Mouse (Mus musculus) central nervous system, embryonic 14 days (tissue): Measurements from ENCODE around the gene Jagn1. TPM values are rescaled to one million over a fixed set of nuclear protein-coding genes. Genes with fewer than 3 reads are reported as not detected.

Source experiments
- polyA plus RNA-seq: library from polyadenylated mRNA; depleted of rRNA; stranded (reverse); fragments of >200 nt; gene quantifications from 2 replicates; pipeline ENCODE4 v1.2.3, GENCODE M21; 2012; rRNA removed

The Jagn1 gene
- polyA plus RNA-seq, result 59.4 and 62.8 TPM in 2 replicates

DNA sequence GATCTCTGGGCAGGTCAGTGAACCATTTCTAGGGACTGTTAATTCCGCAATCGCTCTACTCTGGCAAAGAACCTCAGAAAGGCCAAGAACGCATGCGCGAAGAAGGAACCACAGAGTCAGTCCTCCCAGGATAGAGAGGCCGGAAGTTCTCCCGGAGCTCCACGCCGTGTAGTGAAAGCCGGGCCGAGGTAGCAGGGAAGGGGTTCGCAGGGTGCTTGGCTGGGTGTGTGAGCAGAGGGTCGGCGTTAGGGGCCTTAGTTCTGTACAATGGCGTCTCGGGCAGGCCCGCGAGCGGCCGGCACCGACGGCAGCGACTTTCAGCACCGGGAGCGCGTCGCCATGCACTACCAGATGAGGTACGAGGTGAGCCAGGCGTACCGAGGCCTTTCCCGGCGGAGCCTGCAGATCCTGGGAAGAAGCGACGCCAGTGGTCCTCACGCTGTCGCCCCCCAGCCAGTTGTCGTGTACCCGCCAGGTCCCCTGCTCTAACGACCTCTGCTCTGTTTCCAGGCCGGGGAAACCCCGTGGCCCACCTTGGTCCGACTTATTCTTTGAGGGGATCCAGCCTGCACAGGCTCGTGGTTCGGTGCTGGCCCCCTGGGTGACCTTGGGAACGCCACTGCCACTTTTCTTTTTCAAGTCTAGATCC is at the start of gene Jagn1:
Gene Jagn1 (plus strand): TSS at position 128 of the 649 bp plus-strand sequence.

DNA sequence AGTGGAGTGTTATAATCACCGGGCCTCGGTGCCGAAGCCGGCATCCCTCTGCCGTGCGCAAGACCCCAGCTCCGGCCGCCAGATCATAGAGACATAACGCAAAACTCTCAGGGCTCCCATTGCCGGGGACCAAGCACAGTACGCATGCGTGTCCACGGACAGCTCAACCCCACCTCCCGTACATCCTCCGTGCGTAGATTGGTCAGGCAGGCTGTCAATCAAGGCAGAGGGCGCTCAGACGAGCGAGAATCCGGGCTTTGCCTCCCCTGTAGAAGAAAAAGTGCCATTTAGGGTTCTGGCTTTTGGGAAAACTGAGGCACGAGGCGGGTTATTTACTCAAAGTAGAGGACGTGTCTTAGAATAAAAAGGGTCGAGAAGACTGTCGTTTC is 23.2 kb upstream of the Jagn1 start, which contains the start of gene Rpusd3:
Gene Rpusd3 (minus strand): TSS at position 142 of the 389 bp plus-strand sequence.

DNA sequence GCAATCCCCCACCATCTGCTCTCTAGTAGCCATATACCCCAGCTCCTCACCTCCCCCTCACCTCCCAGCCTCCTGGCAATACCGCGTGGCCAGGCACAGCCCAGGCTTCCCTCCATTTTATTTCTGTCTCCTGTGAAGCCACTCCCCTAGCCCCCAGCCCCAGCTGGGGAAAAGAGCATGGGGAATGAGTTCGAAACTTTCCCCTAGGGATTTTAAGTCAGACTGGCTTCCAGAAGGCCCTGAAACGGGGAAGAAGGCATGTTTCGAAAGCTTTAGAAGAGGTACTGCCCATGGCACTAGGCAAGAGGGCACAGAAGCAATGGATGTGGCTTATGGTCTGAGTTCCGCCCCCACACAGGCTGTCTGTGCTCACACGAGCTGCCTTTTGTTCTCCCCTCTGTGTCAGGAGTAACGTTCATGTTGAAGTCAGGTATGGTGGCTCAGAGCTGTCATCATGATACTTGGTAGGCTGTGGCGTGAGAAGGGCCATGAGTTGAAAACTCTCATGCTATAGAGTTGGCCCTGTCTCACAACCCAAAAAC is 6.6 kb upstream of the Jagn1 start, which contains the start of gene Cidec:
Gene Cidec (minus strand): TSS at position 97 of the 542 bp plus-strand sequence.

DNA sequence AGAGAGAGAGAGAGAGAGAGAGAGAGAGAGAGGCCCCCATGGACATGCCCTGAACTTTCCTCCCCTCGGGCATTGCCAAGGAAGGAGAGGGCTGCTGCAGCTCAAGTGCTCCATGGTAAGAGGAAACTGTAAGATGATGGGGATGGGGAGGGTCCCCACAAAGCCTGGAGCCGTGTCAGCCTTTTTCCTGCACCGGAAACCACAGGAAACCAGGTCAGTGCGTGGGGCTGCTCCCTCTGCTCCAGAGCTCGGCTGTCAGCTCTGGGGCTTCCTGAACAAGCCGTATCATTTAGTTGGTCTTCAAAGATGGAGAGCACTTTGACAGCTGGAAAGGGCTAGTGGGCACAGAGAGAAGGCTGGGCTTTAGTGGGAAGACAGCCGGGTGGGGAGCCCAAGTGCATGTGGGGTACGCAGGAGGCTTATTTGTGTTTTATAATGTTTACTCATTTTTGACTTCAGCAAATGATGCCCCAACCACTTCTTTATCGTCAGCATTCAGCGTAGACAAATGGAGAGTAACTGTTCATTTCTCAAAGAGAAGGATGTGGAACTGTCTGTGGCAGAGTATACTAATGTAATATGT is 15.7 kb downstream of the Jagn1 start, which contains the start of gene Il17re:
Gene Il17re (plus strand): TSS at position 533 of the 583 bp plus-strand sequence.

DNA sequence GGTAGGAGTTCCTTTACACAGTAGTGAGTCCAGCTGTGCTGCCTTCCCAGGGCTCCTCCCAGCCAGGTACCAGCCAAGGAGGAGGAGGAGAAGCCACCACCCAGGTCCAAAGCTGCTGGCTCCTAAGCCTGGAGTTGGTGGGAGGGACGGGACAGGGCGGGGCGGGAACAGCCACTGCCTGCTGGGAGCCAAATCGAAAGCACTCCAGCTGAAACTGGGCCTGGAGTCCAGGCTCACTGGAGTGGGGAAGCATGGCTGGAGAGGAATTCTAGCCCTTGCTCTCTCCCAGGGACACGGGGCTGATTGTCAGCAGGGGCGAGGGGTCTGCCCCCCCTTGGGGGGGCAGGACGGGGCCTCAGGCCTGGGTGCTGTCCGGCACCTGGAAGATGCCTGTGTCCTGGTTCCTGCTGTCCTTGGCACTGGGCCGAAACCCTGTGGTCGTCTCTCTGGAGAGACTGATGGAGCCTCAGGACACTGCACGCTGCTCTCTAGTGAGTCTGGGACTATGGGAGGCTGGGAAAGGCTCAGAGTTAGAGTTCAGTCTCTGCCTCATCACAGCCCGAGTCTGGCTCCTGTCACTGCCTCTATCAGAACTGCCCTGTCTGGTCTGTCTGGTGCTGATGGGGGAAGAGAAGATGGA is 29.0 kb downstream of the Jagn1 start, which contains the start of gene Il17rc:
Gene Il17rc (plus strand): TSS at position 131 of the 640 bp plus-strand sequence.

DNA sequence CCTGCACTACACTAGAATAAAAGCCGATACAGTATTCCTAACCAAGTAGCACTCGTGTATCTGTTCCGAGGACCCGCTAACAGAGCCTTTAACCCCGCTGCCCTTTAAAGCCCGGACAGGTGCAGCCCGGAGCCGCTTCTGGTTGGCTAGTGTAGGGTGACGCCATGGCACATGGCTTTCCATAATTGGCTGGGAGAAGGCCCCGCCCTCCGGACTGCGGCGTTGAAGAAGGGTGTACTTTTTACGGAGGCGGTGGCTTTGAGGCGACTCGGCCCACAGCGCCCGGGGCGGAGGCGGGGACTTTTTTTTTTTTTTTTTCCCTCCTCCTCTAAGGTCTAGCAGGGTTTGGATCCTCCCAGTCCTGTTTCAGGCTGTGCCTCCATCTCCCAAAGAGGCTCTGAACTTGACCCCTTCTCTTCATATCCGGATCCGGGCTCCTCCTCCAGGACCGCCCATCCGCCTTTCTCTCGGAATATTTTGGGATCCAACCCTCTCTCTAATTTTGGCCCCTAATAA is 40.8 kb downstream of the Jagn1 start, which contains the start of gene Creld1:
Gene Creld1 (plus strand): TSS at position 198 of the 516 bp plus-strand sequence.

Other genes with a start within 250 kb of the Jagn1 start
- 53.8 and 59.2 TPM in 2 replicates for gene Lhfpl4, start 247.2 kb upstream of the Jagn1 start, polyA plus RNA-seq
- 36.5 and 39.7 TPM in 2 replicates for gene Mtmr14, start 204.7 kb upstream of the Jagn1 start, polyA plus RNA-seq
- 1.7 and 2.3 TPM in 2 replicates for gene Cpne9, start 160.3 kb upstream of the Jagn1 start, polyA plus RNA-seq
- gene Brpf1, start 135.4 kb upstream of the Jagn1 start, polyA plus RNA-seq, result 38.1 and 40.8 TPM in 2 replicates
- gene Ogg1, start 115.6 kb upstream of the Jagn1 start, polyA plus RNA-seq, result 20.0 and 20.4 TPM in 2 replicates
- 61.3 and 74.0 TPM in 2 replicates for gene Camk1, start 98.6 kb upstream of the Jagn1 start, polyA plus RNA-seq
- 60.1 and 63.2 TPM in 2 replicates for gene Tada3, start 64.7 kb upstream of the Jagn1 start, polyA plus RNA-seq
- 101 and 116 TPM in 2 replicates for gene Arpc4, start 64.5 kb upstream of the Jagn1 start, polyA plus RNA-seq
- gene Ttll3, start 53.3 kb upstream of the Jagn1 start, polyA plus RNA-seq, result 25.0 and 29.2 TPM in 2 replicates
- gene Rpusd3, start 23.2 kb upstream of the Jagn1 start, polyA plus RNA-seq, result 33.6 and 35.6 TPM in 2 replicates
- 0.04 and 0.06 TPM in 2 replicates for gene Cidec, start 6.8 kb upstream of the Jagn1 start, polyA plus RNA-seq
- gene Il17re, start 15.9 kb downstream of the Jagn1 start, polyA plus RNA-seq, result 0.07 and 1.1 TPM in 2 replicates
- gene Il17rc, start 28.9 kb downstream of the Jagn1 start, polyA plus RNA-seq, result 3.1 and 5.9 TPM in 2 replicates
- 38.9 and 41.5 TPM in 2 replicates for gene Creld1, start 40.7 kb downstream of the Jagn1 start, polyA plus RNA-seq
- gene Prrt3, start 59.4 kb downstream of the Jagn1 start, polyA plus RNA-seq, result 5.6 and 6.7 TPM in 2 replicates
- gene Emc3, start 89.1 kb downstream of the Jagn1 start, polyA plus RNA-seq, result 56.0 and 56.9 TPM in 2 replicates
- gene Fancd2, start 89.1 kb downstream of the Jagn1 start, polyA plus RNA-seq, result 7.6 and 10.1 TPM in 2 replicates
- 0.05 TPM in 1 of 2 replicates, not detected in the other for gene Fancd2os, start 158.1 kb downstream of the Jagn1 start, polyA plus RNA-seq
- 234 and 239 TPM in 2 replicates for gene Brk1, start 162.2 kb downstream of the Jagn1 start, polyA plus RNA-seq
- gene Vhl, start 181.4 kb downstream of the Jagn1 start, polyA plus RNA-seq, result 64.1 and 72.3 TPM in 2 replicates
- 3.2 and 5.4 TPM in 2 replicates for gene Irak2, start 195.9 kb downstream of the Jagn1 start, polyA plus RNA-seq